Mouse (Mus musculus) right cerebral cortex, postnatal 10 days (tissue): ENCODE data around the gene Zbtb42.

Experiments used
- DNase-seq, 2 experiments: peaks; one replicate each; pipeline ENCODE4 v3.0.0; 2021; ENCODE audit warnings: low spot score in 2 of 2

Gene Zbtb42

GRCm38 (mm10) chr12:112678555-112679026 lies at the start of gene Zbtb42:
Gene Zbtb42 (plus strand): TSS chr12:112678828.
- DNase-seq: no peak

GRCm38 (mm10) chr12:112628928-112629721 lies 49.5 kb upstream of the Zbtb42 start:
- no peak for DNase-seq

GRCm38 (mm10) chr12:112630029-112630428 lies 48.6 kb upstream of the Zbtb42 start:
- no peak for DNase-seq

- DNase-seq: no peak
These were observed 47.8 kb upstream of the Zbtb42 start for GRCm38 (mm10) chr12:112630796-112631195.

GRCm38 (mm10) chr12:112631472-112631871 lies 47.2 kb upstream of the Zbtb42 start:
- no peak for DNase-seq

GRCm38 (mm10) chr12:112632084-112632777 lies 46.4 kb upstream of the Zbtb42 start:
- DNase-seq: no peak

- no peak for DNase-seq
These were observed 45.7 kb upstream of the Zbtb42 start for GRCm38 (mm10) chr12:112632907-112633306.

GRCm38 (mm10) chr12:112633686-112634085 lies 44.9 kb upstream of the Zbtb42 start:
- no peak for DNase-seq

GRCm38 (mm10) chr12:112639526-112639925 lies 39.1 kb upstream of the Zbtb42 start:
- DNase-seq: no peak

- DNase-seq: no peak
These were observed 35.5 kb upstream of the Zbtb42 start for GRCm38 (mm10) chr12:112643126-112643525.

- DNase-seq: peak; percentile 98
These were observed 34.3 kb upstream of the Zbtb42 start, which contains the start of gene Siva1 for GRCm38 (mm10) chr12:112644180-112644854. Gene Siva1 (plus strand): TSS chr12:112644679.

- DNase-seq: peak in 1 of 2 experiments; percentile 74
These were observed 33.6 kb upstream of the Zbtb42 start for GRCm38 (mm10) chr12:112644855-112645506.

GRCm38 (mm10) chr12:112646139-112646538 lies 32.5 kb upstream of the Zbtb42 start:
- DNase-seq: no peak

GRCm38 (mm10) chr12:112648081-112648480 lies 30.5 kb upstream of the Zbtb42 start:
- DNase-seq: no peak

- no peak for DNase-seq
These were observed 26.7 kb upstream of the Zbtb42 start for GRCm38 (mm10) chr12:112651778-112652439.

- DNase-seq: peak; percentile 87 to 90
These were observed 25.3 kb upstream of the Zbtb42 start for GRCm38 (mm10) chr12:112653157-112653824.

GRCm38 (mm10) chr12:112654076-112654475 lies 24.6 kb upstream of the Zbtb42 start:
- DNase-seq: no peak

GRCm38 (mm10) chr12:112658619-112659018 lies 20.0 kb upstream of the Zbtb42 start:
- DNase-seq: peak in 1 of 2 experiments; percentile 62

- DNase-seq: peak in 1 of 2 experiments; percentile 74
These were observed 19.5 kb upstream of the Zbtb42 start for GRCm38 (mm10) chr12:112659109-112659508.

GRCm38 (mm10) chr12:112660576-112661326 lies 17.9 kb upstream of the Zbtb42 start:
- no peak for DNase-seq
